Mouse (Mus musculus) MEL (cell line): ENCODE data around the gene Cela3b.

ENCODE experiments used
- CTCF ChIP-seq, 3 experiments: IDR thresholded peaks in 2 of 3; conservative IDR thresholded peaks in 1 of 3; 2 replicates each; pipeline ENCODE4 v1.5.1; 2011 to 2012; ENCODE audit warnings: low read length in 3 of 3, low read depth in 2 of 3, mild to moderate bottlenecking in 2 of 3, improper control_type of control experiment in 1 of 3, inconsistent platforms in 1 of 3, mixed read lengths in 1 of 3, moderate library complexity in 1 of 3; ENCODE audit not compliant: control insufficient read depth in 1 of 3, insufficient read depth in 1 of 3, poor library complexity in 1 of 3, severe bottlenecking in 1 of 3
- EP300 ChIP-seq, 2 experiments: IDR thresholded peaks; 2 replicates each; pipeline ENCODE4 v1.6.1; 2011; ENCODE audit warnings: improper control_type of control experiment in 2 of 2, low read length in 2 of 2, low read depth in 1 of 2, mild to moderate bottlenecking in 1 of 2
- GATA1 ChIP-seq: IDR thresholded peaks from 2 replicates; pipeline ENCODE4 v1.6.1; 2011; ENCODE audit warnings: low read depth, low read length, improper control_type of control experiment
- HCFC1 ChIP-seq: IDR thresholded peaks from 2 replicates; pipeline ENCODE4 v1.6.1; 2012; ENCODE audit warnings: low read depth, mild to moderate bottlenecking, inconsistent platforms, low read length, improper control_type of control experiment, moderate library complexity
- MAX ChIP-seq: IDR thresholded peaks from 2 replicates; pipeline ENCODE4 v1.6.1; 2011; ENCODE audit warnings: low read length, improper control_type of control experiment
- SIN3A ChIP-seq: IDR thresholded peaks from 2 replicates; pipeline ENCODE4 v1.6.1; 2012; ENCODE audit warnings: low read length, improper control_type of control experiment, inconsistent platforms
- TBP ChIP-seq: IDR thresholded peaks from 2 replicates; pipeline ENCODE4 v1.8.0; 2011; ENCODE audit warnings: low read depth, low read length, improper control_type of control experiment
- USF1 ChIP-seq: IDR thresholded peaks from 2 replicates; pipeline ENCODE4 v1.6.1; 2014; ENCODE audit warnings: low read depth, mild to moderate bottlenecking, inconsistent platforms, low read length, improper control_type of control experiment, moderate library complexity
- ZNF384 ChIP-seq: IDR thresholded peaks from 2 replicates; pipeline ENCODE4 v1.6.1; 2012; ENCODE audit warnings: low read depth, mild to moderate bottlenecking, inconsistent platforms, low read length, improper control_type of control experiment

- TF ChIP-seq SIN3A (no peak), USF1 (no peak), GATA1 (no peak), CTCF (IDR thresholded peaks at IDR 0.05 in 2 of 3, conservative IDR thresholded peaks at IDR 0.05 in 1 of 3; ENCODE audit: control insufficient read depth in 1 of 3, insufficient read depth in 1 of 3, low read depth in 2 of 3, low read length in 3 of 3, poor library complexity in 1 of 3, severe bottlenecking in 1 of 3) (no peak), HCFC1 (no peak), TBP (no peak), MAX (no peak), EP300 (IDR thresholded peaks at IDR 0.05; ENCODE audit: low read depth in 1 of 2, low read length in 2 of 2) (no peak), ZNF384 (no peak)
Measured at GRCm38 (mm10) chr4:137392874-137393273, 37.5 kb downstream of the Cela3b start.
